Mouse (Mus musculus) lung, postnatal 0 days (tissue): ENCODE measurements around the gene Nhp2. TPM values are rescaled to one million over a fixed set of nuclear protein-coding genes. Genes with fewer than 3 reads are reported as not detected.

ENCODE experiments used
- ATAC-seq: fragments of 200-750 bp; cut with Nextera tagmentation; 2 replicates; pipeline ENCODE4 v1.8.0; 2017; ENCODE audit warnings: moderate library complexity
- DNase-seq: peaks from one replicate; pipeline ENCODE4 v3.0.0-alpha.2; 2016; ENCODE audit warnings: low spot score
- H3K27ac ChIP-seq: fragments of 300-500 bp; sonication (generic); 2 replicates; pipeline ENCODE4 v1.5.1; 2014; ENCODE audit warnings: antibody characterized with exemption, mild to moderate bottlenecking, low read length, mixed read lengths
- H3K27me3 ChIP-seq: fragments of 300-500 bp; sonication (generic); replicated peaks from 2 replicates; pipeline ENCODE4 v1.6.1; 2014; ENCODE audit warnings: low read length, mixed read lengths; ENCODE audit not compliant: insufficient read depth
- H3K36me3 ChIP-seq: fragments of 300-500 bp; sonication (generic); 2 replicates; pipeline ENCODE4 v1.6.1; 2014; ENCODE audit warnings: low read length, mixed read lengths; ENCODE audit not compliant: insufficient read depth
- H3K4me1 ChIP-seq: fragments of 300-500 bp; sonication (generic); 2 replicates; pipeline ENCODE4 v1.6.1; 2014; ENCODE audit warnings: antibody characterized with exemption, low read depth, low read length, mixed read lengths; ENCODE audit not compliant: insufficient read depth
- H3K4me2 ChIP-seq: fragments of 300-500 bp; sonication (generic); replicated peaks from 2 replicates; pipeline ENCODE4 v1.6.1; 2014; ENCODE audit warnings: low read depth, mild to moderate bottlenecking, low read length, moderate library complexity, mixed read lengths
- H3K4me3 ChIP-seq: fragments of 300-500 bp; sonication (generic); 2 replicates; pipeline ENCODE4 v1.5.1; 2014; ENCODE audit warnings: low read depth, low read length
- H3K9ac ChIP-seq: fragments of 300-500 bp; sonication (generic); replicated peaks from 2 replicates; pipeline ENCODE4 v1.6.1; 2014; ENCODE audit warnings: low read depth, mild to moderate bottlenecking
- H3K9me3 ChIP-seq: fragments of 300-500 bp; sonication (generic); 2 replicates; pipeline ENCODE4 v1.6.1; 2016; ENCODE audit warnings: low read length, mixed read lengths
- CTCF ChIP-seq: IDR thresholded peaks from 2 replicates; pipeline ENCODE4 v1.5.1; 2016; ENCODE audit warnings: antibody characterized with exemption, mild to moderate bottlenecking
- EP300 ChIP-seq: IDR thresholded peaks from 2 replicates; pipeline ENCODE4 v1.6.1; 2016; ENCODE audit warnings: antibody characterized with exemption, mild to moderate bottlenecking, control low read depth
- WGBS: fragments of 180-500 bp; shearing (Covaris S2); extraction: QIAGEN DNeasy Blood & Tissue Kit; methylation state at CpG from one replicate; pipeline ENCODE4 v1.1.7; 2014; 5-methylcytosine and 5-hydroxymethylcytosine counted together
- polyA plus RNA-seq: library from polyadenylated mRNA; unstranded; fragments of >200 nt; fragmentation: Nextera tagmentation; extraction: Ambion mirVana; gene quantifications from 2 replicates; pipeline ENCODE4 v1.2.1, GENCODE M21; 2015

The Nhp2 gene
- polyA plus RNA-seq, 1 experiment from 2014 or later: 67.2 TPM

DNA sequence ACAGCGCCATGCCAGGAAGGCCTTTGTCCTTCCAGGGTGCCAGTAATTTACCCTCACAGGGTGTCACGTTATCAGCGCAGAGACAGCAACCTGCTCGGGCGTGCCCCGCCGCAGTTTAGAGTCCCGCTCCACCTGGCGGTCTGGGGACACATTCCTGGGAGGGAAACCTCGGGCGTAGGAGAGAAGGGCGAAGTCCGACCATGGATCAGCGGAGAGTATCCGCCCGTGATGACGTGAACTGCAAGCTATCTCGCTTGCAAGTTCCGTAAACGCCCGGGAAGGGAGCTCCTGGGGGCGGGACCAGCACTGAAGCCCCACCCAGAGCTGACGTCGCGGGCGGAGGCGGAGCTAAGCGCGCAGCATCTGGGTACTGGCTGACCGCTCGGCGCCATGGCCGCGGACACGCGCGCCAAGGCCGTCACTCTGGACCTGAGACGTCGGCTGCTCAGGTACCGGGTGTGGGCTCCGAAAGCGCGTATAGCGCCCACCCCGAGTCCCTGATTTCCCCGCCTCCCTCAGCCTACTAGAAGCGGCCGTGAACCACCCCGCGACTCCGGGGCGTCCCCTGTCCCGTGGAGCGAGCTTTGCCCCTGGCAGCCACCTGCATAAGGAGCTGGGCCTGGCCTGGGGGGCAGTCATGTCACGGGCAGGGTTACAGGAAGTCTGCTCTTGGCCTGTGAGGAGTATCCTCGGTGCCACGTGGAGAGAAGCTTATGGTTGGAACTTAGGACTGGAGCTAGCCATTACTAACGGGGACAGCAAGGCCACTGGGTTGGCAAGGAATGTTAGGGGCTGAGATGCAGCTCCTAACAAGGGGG, 34.9 kb upstream of the Nhp2 start, which contains the start of gene Phykpl:
Gene Phykpl (plus strand): TSS at position 327 of the 818 bp plus-strand sequence.
- TF ChIP-seq CTCF: peak; percentile 69
- peak; percentile 69; the same call in 1 of the 2 replicates for TF ChIP-seq EP300
- Histone ChIP-seq H3K4me3 (peak within 1 kb of the TSS; percentile 64), H3K27ac (peak within 1 kb of the TSS; percentile 97), H3K4me1 (peaks cover 22% of the 10 kb centered on the region), H3K27me3 (no peaks in the 10 kb centered on the region), H3K4me2 (peak within 1 kb of the TSS; percentile 90), H3K9me3 (no peaks in the 10 kb centered on the region), H3K9ac (peak within 1 kb of the TSS; percentile 82), H3K36me3 (peaks cover 8% of the 10 kb centered on the region; the same call in 1 of the 2 replicates)
- DNase-seq (peak; percentile 98), ATAC-seq (peak; percentile 97)
- under 1% methylated on average over 54 of the region's 59 CpGs for WGBS

DNA sequence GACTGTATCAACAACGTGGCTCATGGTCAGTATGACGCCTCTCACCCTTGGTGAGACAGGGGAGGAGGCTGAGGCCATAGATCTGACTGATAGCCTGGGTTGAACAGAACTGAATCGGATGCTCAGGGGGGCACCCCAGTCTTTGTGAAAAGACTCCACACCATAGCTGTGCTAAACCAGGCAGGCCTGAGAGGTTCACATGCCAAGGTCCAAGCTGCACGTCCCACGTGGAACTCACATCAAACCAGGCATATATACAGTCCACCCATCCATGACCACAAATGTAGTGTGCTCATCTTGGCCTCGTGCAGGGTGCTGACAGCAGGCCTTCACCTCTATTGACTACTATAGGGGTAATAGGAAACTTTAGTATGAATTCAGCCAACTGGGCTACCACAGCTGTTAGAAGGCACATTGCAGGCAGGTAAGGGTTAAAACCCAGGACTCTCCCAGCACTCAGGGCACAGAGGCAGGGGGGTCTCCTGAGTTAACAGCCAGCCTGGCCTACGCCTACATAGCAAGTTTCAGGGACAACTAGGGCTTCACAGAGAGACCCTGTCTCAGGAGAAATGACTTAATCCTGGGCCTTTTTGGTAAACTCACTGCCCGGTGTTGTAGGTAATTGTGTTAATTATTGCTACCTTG, 33.8 kb upstream of the Nhp2 start:
- H3K4me2 ChIP-seq: peak overlapping the region; percentile 90
- H3K9me3 ChIP-seq: no peaks in the 10 kb centered on the region
- peaks cover 22% of the 10 kb centered on the region for H3K4me1 ChIP-seq
- no peak overlapping the region for H3K4me3 ChIP-seq
- no peaks in the 10 kb centered on the region for H3K27me3 ChIP-seq
- TF ChIP-seq CTCF: no peak
- no peak for TF ChIP-seq EP300
- H3K27ac ChIP-seq: no peak overlapping the region
- H3K9ac ChIP-seq: peak overlapping the region; percentile 82; the same call in 1 of the 2 replicates
- H3K36me3 ChIP-seq: peaks cover 8% of the 10 kb centered on the region; the same call in 1 of the 2 replicates
- ATAC-seq (no peak), DNase-seq (no peak)
- 53% methylated on average over 8 of the region's 8 CpGs for WGBS

DNA sequence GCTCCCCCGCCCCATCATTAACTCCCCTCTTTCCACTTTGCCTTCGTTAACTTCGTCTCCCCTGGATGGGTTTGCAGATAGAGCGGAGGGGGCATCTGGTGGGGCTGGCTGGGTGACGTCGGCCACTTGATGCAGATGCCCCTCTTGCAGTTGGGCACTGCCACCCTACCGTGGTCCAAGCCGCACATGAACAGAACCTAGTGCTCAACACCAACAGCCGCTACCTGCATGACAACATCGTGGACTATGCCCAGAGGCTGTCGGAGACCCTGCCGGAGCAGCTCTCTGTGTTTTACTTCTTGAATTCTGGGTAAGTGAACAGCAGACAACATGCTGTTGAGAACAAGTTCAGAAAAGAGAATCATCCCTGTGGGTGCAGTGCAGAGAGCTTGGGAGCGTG, 33.1 kb upstream of the Nhp2 start:
- no peak for ATAC-seq
- H3K27ac ChIP-seq: no peak overlapping the region
- H3K4me3 ChIP-seq: no peak overlapping the region
- WGBS: 92% methylated on average over 13 of the region's 13 CpGs
- no peaks in the 10 kb centered on the region for H3K9me3 ChIP-seq
- H3K9ac ChIP-seq: no peak overlapping the region
- H3K4me1 ChIP-seq: peaks cover 24% of the 10 kb centered on the region
- peaks cover 8% of the 10 kb centered on the region; the same call in 1 of the 2 replicates for H3K36me3 ChIP-seq
- no peaks in the 10 kb centered on the region for H3K27me3 ChIP-seq
- TF ChIP-seq EP300 (no peak), CTCF (no peak)
- DNase-seq: no peak
- H3K4me2 ChIP-seq: no peak overlapping the region

DNA sequence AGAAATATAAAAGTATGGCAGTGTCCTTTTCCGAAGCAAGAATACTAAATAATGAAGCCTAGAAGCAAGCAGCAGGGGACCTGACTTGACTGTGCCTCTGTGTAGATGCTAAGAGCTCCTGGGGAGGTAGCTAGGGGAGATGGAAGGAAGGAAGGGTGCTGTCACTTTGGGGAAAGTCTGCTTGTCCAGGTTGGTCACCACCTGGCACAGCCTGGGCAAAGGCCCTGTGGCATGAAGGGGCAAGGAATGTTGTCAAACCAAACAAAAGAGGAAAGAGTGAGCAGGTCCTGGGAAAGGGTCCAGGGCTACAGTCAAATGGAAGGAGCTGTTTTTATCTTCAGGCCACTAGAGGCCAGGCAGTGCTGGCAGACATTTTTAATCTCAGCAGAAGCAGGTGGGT, 32.5 kb upstream of the Nhp2 start:
- no peak overlapping the region for H3K9ac ChIP-seq
- no peak overlapping the region for H3K4me2 ChIP-seq
- H3K4me3 ChIP-seq: no peak overlapping the region
- no peaks in the 10 kb centered on the region for H3K9me3 ChIP-seq
- 100% methylated on average over 1 of the region's 1 CpGs for WGBS
- peaks cover 24% of the 10 kb centered on the region for H3K4me1 ChIP-seq
- no peak for ATAC-seq
- no peak for TF ChIP-seq EP300
- no peak for TF ChIP-seq CTCF
- H3K27ac ChIP-seq: no peak overlapping the region
- no peak for DNase-seq
- peaks cover 12% of the 10 kb centered on the region; the same call in 1 of the 2 replicates for H3K36me3 ChIP-seq
- no peaks in the 10 kb centered on the region for H3K27me3 ChIP-seq

DNA sequence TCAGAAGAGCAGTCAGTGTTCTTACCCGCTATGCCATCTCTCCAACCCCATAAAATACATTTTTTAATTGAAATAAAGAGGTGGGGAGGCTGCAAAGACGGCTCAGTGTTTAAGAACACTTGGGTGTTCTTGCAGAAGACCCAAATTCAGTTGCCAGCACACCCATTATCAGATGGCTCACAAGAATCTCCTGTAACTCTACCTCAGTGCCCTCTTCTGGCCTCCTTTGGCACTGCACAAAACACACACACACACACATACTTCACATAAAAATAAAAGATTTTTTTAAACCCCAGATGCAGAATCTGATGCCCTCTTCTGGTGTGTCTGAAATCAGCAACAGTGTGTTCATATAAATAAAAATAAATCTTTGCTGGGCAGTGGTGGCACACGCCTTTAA, 30.7 kb upstream of the Nhp2 start:
- no peak for DNase-seq
- H3K9ac ChIP-seq: no peak overlapping the region
- H3K4me2 ChIP-seq: no peak overlapping the region
- TF ChIP-seq CTCF: peak; percentile 31
- no peak for TF ChIP-seq EP300
- no peaks in the 10 kb centered on the region for H3K9me3 ChIP-seq
- no peak overlapping the region for H3K4me3 ChIP-seq
- ATAC-seq: no peak
- peaks cover 28% of the 10 kb centered on the region for H3K36me3 ChIP-seq
- 97% methylated on average over 3 of the region's 3 CpGs for WGBS
- peaks cover 13% of the 10 kb centered on the region for H3K4me1 ChIP-seq
- H3K27me3 ChIP-seq: no peaks in the 10 kb centered on the region
- no peak overlapping the region for H3K27ac ChIP-seq

DNA sequence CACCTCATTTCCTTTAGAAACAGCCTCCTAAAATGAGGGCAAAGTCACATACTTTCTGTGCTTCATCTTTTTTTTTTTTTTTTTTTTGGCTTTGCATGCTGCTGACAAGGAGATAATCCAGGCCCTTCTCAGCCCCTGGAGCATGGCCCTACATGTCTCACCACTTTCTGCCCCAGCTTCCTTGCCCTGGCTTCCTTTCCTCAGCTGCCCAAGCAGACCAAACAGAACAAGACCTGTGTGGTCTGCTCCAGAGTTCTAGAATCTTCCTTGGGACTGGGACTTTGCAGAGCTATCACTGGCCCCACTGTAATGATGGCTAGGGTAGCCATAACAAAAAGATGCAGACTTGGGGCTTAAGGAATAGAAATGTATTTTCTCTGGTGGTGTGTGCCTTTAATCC, 29.5 kb upstream of the Nhp2 start:
- Histone ChIP-seq H3K4me1 (peaks cover 10% of the 10 kb centered on the region), H3K9ac (no peak overlapping the region), H3K27me3 (no peaks in the 10 kb centered on the region), H3K27ac (no peak overlapping the region), H3K4me2 (no peak overlapping the region), H3K4me3 (no peak overlapping the region), H3K36me3 (peaks cover 36% of the 10 kb centered on the region), H3K9me3 (no peaks in the 10 kb centered on the region)
- DNase-seq (no peak), ATAC-seq (no peak)
- TF ChIP-seq EP300 (no peak), CTCF (no peak)
